Mouse (Mus musculus): ENCODE data around the gene Bicd2. TPM values are rescaled to one million over a fixed set of nuclear protein-coding genes. Genes with fewer than 3 reads are reported as not detected.

Gene Bicd2
- polyA plus RNA-seq, 1 experiment from 2014 or later, result 26.2 TPM

GRCm38 (mm10) chr13:49321452-49321851 lies 19.9 kb upstream of the Bicd2 start:
- Histone ChIP-seq H3K4me3 (ENCODE audit: low read depth, low read length) (no peak overlapping the region), H3K4me1 (ENCODE audit: control insufficient read depth, insufficient read depth, low read length) (peaks cover 25% of the 10 kb centered on the region), H3K9me3 (replicated peaks; ENCODE audit: control insufficient read depth, low read length, poor library complexity, severe bottlenecking) (no peaks in the 10 kb centered on the region), H3K4me2 (ENCODE audit: low read length) (no peak overlapping the region), H3K27ac (ENCODE audit: low read length) (no peak overlapping the region), H3K36me3 (ENCODE audit: control insufficient read depth, insufficient read depth, low read length) (no peaks in the 10 kb centered on the region), H3K27me3 (ENCODE audit: control insufficient read depth, insufficient read depth, low read depth, low read length) (peaks cover 16% of the 10 kb centered on the region; the same call in 1 of the 2 replicates), H3K9ac (ENCODE audit: low read depth, low read length) (no peak overlapping the region)
- ATAC-seq, result no peak
- whole genome bisulfite sequencing, result 57% methylated on average over 3 of the region's 3 CpGs

- Histone ChIP-seq H3K4me3 (ENCODE audit: low read depth, low read length) (no peak overlapping the region), H3K9me3 (replicated peaks; ENCODE audit: control insufficient read depth, low read length, poor library complexity, severe bottlenecking) (no peaks in the 10 kb centered on the region), H3K27ac (ENCODE audit: low read length) (no peak overlapping the region), H3K4me2 (ENCODE audit: low read length) (no peak overlapping the region), H3K36me3 (ENCODE audit: control insufficient read depth, insufficient read depth, low read length) (no peaks in the 10 kb centered on the region), H3K27me3 (ENCODE audit: control insufficient read depth, insufficient read depth, low read depth, low read length) (peaks cover 16% of the 10 kb centered on the region; the same call in 1 of the 2 replicates), H3K9ac (ENCODE audit: low read depth, low read length) (no peak overlapping the region), H3K4me1 (ENCODE audit: control insufficient read depth, insufficient read depth, low read length) (peaks cover 25% of the 10 kb centered on the region)
- 75% methylated on average over 5 of the region's 5 CpGs for WGBS
- ATAC-seq, result no peak
Observed at GRCm38 (mm10) chr13:49322169-49322568, 19.2 kb upstream of the Bicd2 start.

GRCm38 (mm10) chr13:49322739-49323138 lies 18.6 kb upstream of the Bicd2 start:
- no peak overlapping the region for H3K4me3 ChIP-seq (ENCODE audit: low read depth, low read length)
- ATAC-seq, result no peak
- H3K27me3 ChIP-seq (ENCODE audit: control insufficient read depth, insufficient read depth, low read depth, low read length), result peaks cover 16% of the 10 kb centered on the region; the same call in 1 of the 2 replicates
- H3K27ac ChIP-seq (ENCODE audit: low read length), result no peak overlapping the region
- H3K4me2 ChIP-seq (ENCODE audit: low read length), result no peak overlapping the region
- no peaks in the 10 kb centered on the region for H3K9me3 ChIP-seq (replicated peaks; ENCODE audit: control insufficient read depth, low read length, poor library complexity, severe bottlenecking)
- 86% methylated on average over 5 of the region's 5 CpGs for WGBS
- no peaks in the 10 kb centered on the region for H3K36me3 ChIP-seq (ENCODE audit: control insufficient read depth, insufficient read depth, low read length)
- peaks cover 25% of the 10 kb centered on the region for H3K4me1 ChIP-seq (ENCODE audit: control insufficient read depth, insufficient read depth, low read length)
- no peak overlapping the region for H3K9ac ChIP-seq (ENCODE audit: low read depth, low read length)

GRCm38 (mm10) chr13:49324871-49325270 lies 16.5 kb upstream of the Bicd2 start:
- Histone ChIP-seq H3K4me1 (ENCODE audit: control insufficient read depth, insufficient read depth, low read length) (peaks cover 9% of the 10 kb centered on the region), H3K9me3 (replicated peaks; ENCODE audit: control insufficient read depth, low read length, poor library complexity, severe bottlenecking) (no peaks in the 10 kb centered on the region), H3K9ac (ENCODE audit: low read depth, low read length) (no peak overlapping the region), H3K4me3 (ENCODE audit: low read depth, low read length) (no peak overlapping the region), H3K27ac (ENCODE audit: low read length) (no peak overlapping the region), H3K4me2 (ENCODE audit: low read length) (no peak overlapping the region), H3K36me3 (ENCODE audit: control insufficient read depth, insufficient read depth, low read length) (no peaks in the 10 kb centered on the region), H3K27me3 (ENCODE audit: control insufficient read depth, insufficient read depth, low read depth, low read length) (peaks cover 16% of the 10 kb centered on the region; the same call in 1 of the 2 replicates)
- 95% methylated on average over 5 of the region's 5 CpGs for WGBS
- ATAC-seq, result no peak

- 60% methylated on average over 6 of the region's 6 CpGs for WGBS
- Histone ChIP-seq H3K9me3 (replicated peaks; ENCODE audit: control insufficient read depth, low read length, poor library complexity, severe bottlenecking) (no peaks in the 10 kb centered on the region), H3K4me3 (ENCODE audit: low read depth, low read length) (no peak overlapping the region), H3K27me3 (ENCODE audit: control insufficient read depth, insufficient read depth, low read depth, low read length) (peaks cover 16% of the 10 kb centered on the region; the same call in 1 of the 2 replicates), H3K4me1 (ENCODE audit: control insufficient read depth, insufficient read depth, low read length) (no peaks in the 10 kb centered on the region), H3K4me2 (ENCODE audit: low read length) (no peak overlapping the region), H3K27ac (ENCODE audit: low read length) (no peak overlapping the region), H3K9ac (ENCODE audit: low read depth, low read length) (no peak overlapping the region), H3K36me3 (ENCODE audit: control insufficient read depth, insufficient read depth, low read length) (no peaks in the 10 kb centered on the region)
- peak; percentile 62; the same call in 1 of the 2 replicates for ATAC-seq
Observed at GRCm38 (mm10) chr13:49326246-49327206, 14.9 kb upstream of the Bicd2 start.

GRCm38 (mm10) chr13:49328101-49328500 lies 13.3 kb upstream of the Bicd2 start:
- 87% methylated on average over 4 of the region's 4 CpGs for WGBS
- no peak overlapping the region for H3K4me2 ChIP-seq (ENCODE audit: low read length)
- H3K27ac ChIP-seq (ENCODE audit: low read length), result no peak overlapping the region

GRCm38 (mm10) chr13:49333250-49333649 lies 8.1 kb upstream of the Bicd2 start:
- Histone ChIP-seq H3K4me2 (ENCODE audit: low read length) (no peak overlapping the region), H3K27ac (ENCODE audit: low read length) (no peak overlapping the region), H3K4me1 (ENCODE audit: control insufficient read depth, insufficient read depth, low read length) (no peaks in the 10 kb centered on the region), H3K9me3 (replicated peaks; ENCODE audit: control insufficient read depth, low read length, poor library complexity, severe bottlenecking) (no peaks in the 10 kb centered on the region), H3K27me3 (ENCODE audit: control insufficient read depth, insufficient read depth, low read depth, low read length) (no peaks in the 10 kb centered on the region), H3K9ac (ENCODE audit: low read depth, low read length) (no peak overlapping the region), H3K4me3 (ENCODE audit: low read depth, low read length) (no peak overlapping the region), H3K36me3 (ENCODE audit: control insufficient read depth, insufficient read depth, low read length) (no peaks in the 10 kb centered on the region)
- WGBS, result 74% methylated on average over 2 of the region's 2 CpGs
- ATAC-seq, result no peak

More at GRCm38 (mm10) chr13:49328101-49328500, 13.3 kb upstream of the Bicd2 start:
- Histone ChIP-seq H3K36me3 (ENCODE audit: control insufficient read depth, insufficient read depth, low read length) (no peaks in the 10 kb centered on the region), H3K27me3 (ENCODE audit: control insufficient read depth, insufficient read depth, low read depth, low read length) (peaks cover 11% of the 10 kb centered on the region; the same call in 1 of the 2 replicates), H3K9ac (ENCODE audit: low read depth, low read length) (no peak overlapping the region), H3K4me1 (ENCODE audit: control insufficient read depth, insufficient read depth, low read length) (no peaks in the 10 kb centered on the region), H3K4me3 (ENCODE audit: low read depth, low read length) (no peak overlapping the region), H3K9me3 (replicated peaks; ENCODE audit: control insufficient read depth, low read length, poor library complexity, severe bottlenecking) (no peaks in the 10 kb centered on the region)
- no peak for ATAC-seq

GRCm38 (mm10) chr13:49335077-49335982 lies 6.1 kb upstream of the Bicd2 start:
- H3K4me1 ChIP-seq (ENCODE audit: control insufficient read depth, insufficient read depth, low read length), result peaks cover 7% of the 10 kb centered on the region
- H3K4me2 ChIP-seq (ENCODE audit: low read length), result no peak overlapping the region
- no peak overlapping the region for H3K9ac ChIP-seq (ENCODE audit: low read depth, low read length)
- H3K27me3 ChIP-seq (ENCODE audit: control insufficient read depth, insufficient read depth, low read depth, low read length), result no peaks in the 10 kb centered on the region
- H3K36me3 ChIP-seq (ENCODE audit: control insufficient read depth, insufficient read depth, low read length), result no peaks in the 10 kb centered on the region
- H3K27ac ChIP-seq (ENCODE audit: low read length), result no peak overlapping the region
- no peak overlapping the region for H3K4me3 ChIP-seq (ENCODE audit: low read depth, low read length)
- ATAC-seq, result no peak
- H3K9me3 ChIP-seq (replicated peaks; ENCODE audit: control insufficient read depth, low read length, poor library complexity, severe bottlenecking), result no peaks in the 10 kb centered on the region
- WGBS, result 82% methylated on average over 12 of the region's 12 CpGs

All from midbrain, embryonic 16.5 days (tissue).